8 mouse cellular contexts compared by ENCODE assay signal in the genomic region with DNA sequence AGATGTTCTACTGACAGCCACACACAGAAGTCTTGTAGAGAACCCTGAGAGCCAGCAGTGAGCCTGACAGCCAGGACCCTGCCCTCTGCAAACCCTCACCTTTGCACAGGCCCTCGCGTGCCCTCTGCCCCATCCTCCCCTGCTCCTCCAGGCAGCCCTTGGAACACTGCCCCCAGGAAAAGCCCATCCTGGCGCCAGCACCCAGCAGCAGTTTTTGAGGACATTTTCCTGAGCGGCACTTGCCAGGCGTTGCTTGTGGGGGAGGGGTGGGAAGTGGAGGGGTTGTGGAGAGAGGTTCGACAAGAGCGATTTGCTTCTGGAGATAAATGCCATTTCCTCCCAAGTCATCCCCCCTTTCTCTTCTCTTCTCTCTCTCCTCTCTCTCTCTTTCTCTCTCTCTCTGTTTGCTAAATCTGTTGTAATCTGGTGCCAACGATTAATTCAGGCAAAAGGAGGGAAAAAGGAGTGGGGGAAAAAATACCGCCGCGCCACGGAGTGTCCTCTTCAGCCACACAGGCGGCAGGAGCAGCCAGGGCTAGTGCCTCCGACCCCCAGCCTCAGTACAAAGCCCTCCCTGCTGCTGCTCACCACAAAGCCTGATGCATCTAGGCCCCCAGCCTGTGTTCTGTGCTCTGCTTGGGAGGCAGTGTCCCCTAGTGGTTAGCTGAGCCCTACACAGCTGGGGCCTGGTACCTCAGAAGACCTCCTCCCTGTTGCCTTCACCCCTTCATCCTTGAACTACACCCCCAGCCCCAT. TPM values are rescaled to one million over a fixed set of nuclear protein-coding genes. Genes with fewer than 3 reads are reported as not detected.
DNase-seq lines count a peak whose midpoint lies in the region; ATAC-seq and TF ChIP-seq lines count a peak whose summit lies in the region.

No protein-coding gene starts in this region.

- no peak for TF ChIP-seq EP300 in liver, postnatal 0 days (IDR thresholded peaks at IDR 0.05; ENCODE audit: low read depth)

- H3K9ac ChIP-seq in intestine, embryonic 15.5 days, result no peak overlapping the region
- H3K9ac ChIP-seq in liver, postnatal 0 days (replicated peaks), result no peak overlapping the region

- no peaks in the 10 kb centered on the region for H3K9me3 ChIP-seq in intestine, embryonic 15.5 days
- H3K9me3 ChIP-seq in liver, postnatal 0 days (ENCODE audit: low read length), result no peaks in the 10 kb centered on the region

- no peak overlapping the region for H3K4me3 ChIP-seq in cerebellum, adult 2 months (replicated peaks; ENCODE audit: insufficient read depth, low read depth, low read length)
- H3K4me3 ChIP-seq in thymus, adult 2 months (ENCODE audit: control insufficient read depth, insufficient read depth, low read length), result no peak overlapping the region
- H3K4me3 ChIP-seq in intestine, embryonic 15.5 days (replicated peaks), result no peak overlapping the region
- H3K4me3 ChIP-seq in liver, postnatal 0 days (ENCODE audit: low read depth, low read length), result no peak overlapping the region

- TF ChIP-seq POLR2A in cerebellum, adult 2 months (IDR thresholded peaks at IDR 0.05; ENCODE audit: borderline replicate concordance, insufficient read depth, low read length), result no peak
- TF ChIP-seq POLR2A in thymus, adult 2 months (IDR thresholded peaks at IDR 0.05; ENCODE audit: control insufficient read depth, extremely low read depth, insufficient read depth, low read length, poor library complexity), result no peak

- peak overlapping the region; percentile 26; the same call in 1 of the 2 replicates for H3K4me2 ChIP-seq in intestine, embryonic 15.5 days (replicated peaks)
- no peak overlapping the region for H3K4me2 ChIP-seq in liver, postnatal 0 days (ENCODE audit: low read depth, low read length)

- peak; percentile 79 for TF ChIP-seq CTCF in cerebellum, adult 2 months (IDR thresholded peaks at IDR 0.05; ENCODE audit: borderline replicate concordance, insufficient read depth, low read depth, low read length)
- TF ChIP-seq CTCF in thymus, adult 2 months (IDR thresholded peaks at IDR 0.05; ENCODE audit: borderline replicate concordance, control insufficient read depth, extremely low read depth, insufficient read depth, low read length, poor library complexity), result no peak
- peak; percentile 80 for TF ChIP-seq CTCF in liver, postnatal 0 days (IDR thresholded peaks at IDR 0.05; ENCODE audit: low read depth)

- H3K36me3 ChIP-seq in thymus, adult 2 months (ENCODE audit: control insufficient read depth, insufficient read depth, low read length), result no peaks in the 10 kb centered on the region
- no peaks in the 10 kb centered on the region for H3K36me3 ChIP-seq in intestine, embryonic 15.5 days
- no peaks in the 10 kb centered on the region for H3K36me3 ChIP-seq in liver, postnatal 0 days (replicated peaks; ENCODE audit: insufficient read depth, low read length)

- DNase-seq in cerebellum, adult 2 months, result peak in 1 of 2 experiments; percentile 50
- DNase-seq in cerebellum, adult 11-12 months, result no peak
- DNase-seq in thymus, adult 2 months, result peak; percentile 14
- no peak for DNase-seq in thymus, adult 18-20 months
- DNase-seq in liver, postnatal 0 days, result peak; percentile 40
- DNase-seq in right cerebral cortex, postnatal 4 days, result peak; percentile 65
- no peak for DNase-seq in ovary, postnatal 36 days (ENCODE audit: low spot score)

- peak; percentile 48; the same call in 1 of the 2 replicates for ATAC-seq in intestine, embryonic 15.5 days
- no peak for ATAC-seq in liver, postnatal 0 days

- WGBS in cerebellum, adult 2 months, result 9% methylated on average over 14 of the region's 14 CpGs
- WGBS in thymus, adult 2 months, result 81% methylated on average over 14 of the region's 14 CpGs
- 20% methylated on average over 14 of the region's 14 CpGs for WGBS in intestine, embryonic 15.5 days
- WGBS in liver, postnatal 0 days (ENCODE audit: insufficient replicate concordance), result 16% methylated on average over 14 of the region's 14 CpGs

- no peaks in the 10 kb centered on the region for H3K27me3 ChIP-seq in cerebellum, adult 2 months (ENCODE audit: control insufficient read depth, insufficient read depth, low read length)
- peaks cover 3% of the 10 kb centered on the region; the same call in 1 of the 2 replicates for H3K27me3 ChIP-seq in thymus, adult 2 months (ENCODE audit: control insufficient read depth, insufficient read depth, low read length)
- peaks cover 28% of the 10 kb centered on the region for H3K27me3 ChIP-seq in intestine, embryonic 15.5 days (replicated peaks)
- H3K27me3 ChIP-seq in liver, postnatal 0 days (ENCODE audit: insufficient read depth, low read length), result peaks cover 27% of the 10 kb centered on the region

- H3K4me1 ChIP-seq in cerebellum, adult 2 months (ENCODE audit: control insufficient read depth, insufficient read depth, low read length), result peaks cover 48% of the 10 kb centered on the region
- H3K4me1 ChIP-seq in thymus, adult 2 months (replicated peaks; ENCODE audit: control insufficient read depth, insufficient read depth, low read length), result peaks cover 20% of the 10 kb centered on the region
- H3K4me1 ChIP-seq in intestine, embryonic 15.5 days (replicated peaks), result peaks cover 30% of the 10 kb centered on the region
- peaks cover 8% of the 10 kb centered on the region for H3K4me1 ChIP-seq in liver, postnatal 0 days (ENCODE audit: insufficient read depth)

- H3K27ac ChIP-seq in cerebellum, adult 2 months (ENCODE audit: insufficient read depth, low read length), result no peak overlapping the region
- no peak overlapping the region for H3K27ac ChIP-seq in thymus, adult 2 months (ENCODE audit: control insufficient read depth, insufficient read depth, low read length)
- no peak overlapping the region; the same call in 1 of the 2 replicates for H3K27ac ChIP-seq in intestine, embryonic 15.5 days
- H3K27ac ChIP-seq in liver, postnatal 0 days (ENCODE audit: low read depth), result no peak overlapping the region

RNA-seq across cellular contexts. Expression of a gene that starts 45.8 kb away (rescaled TPM):
- 234 and 248 TPM in 2 replicates for polyA plus RNA-seq in cerebellum, adult 2 months (2012; rRNA removed)
- polyA plus RNA-seq in thymus, adult 2 months (2012; rRNA removed), result 176 and 191 TPM in 2 replicates
- 166 and 172 TPM in 2 replicates for polyA plus RNA-seq in intestine, embryonic 15.5 days (2015; fragmentation: Nextera tagmentation; extraction: Ambion mirVana)
- polyA plus RNA-seq in liver, postnatal 0 days (2015; fragmentation: Nextera tagmentation; extraction: Ambion mirVana), result 55.0 and 57.9 TPM in 2 replicates

RNA-seq across cellular contexts. Expression of a gene that starts 54.8 kb away (rescaled TPM):
- 5.4 and 6.2 TPM in 2 replicates for polyA plus RNA-seq in cerebellum, adult 2 months (2012; rRNA removed)
- 0.59 and 0.64 TPM in 2 replicates for polyA plus RNA-seq in thymus, adult 2 months (2012; rRNA removed)
- 1.8 and 2.1 TPM in 2 replicates for polyA plus RNA-seq in intestine, embryonic 15.5 days (2015; fragmentation: Nextera tagmentation; extraction: Ambion mirVana)
- polyA plus RNA-seq in liver, postnatal 0 days (2015; fragmentation: Nextera tagmentation; extraction: Ambion mirVana), result 0.12 and 0.21 TPM in 2 replicates

RNA-seq across cellular contexts. Expression of a gene that starts 57.1 kb away (rescaled TPM):
- polyA plus RNA-seq in cerebellum, adult 2 months (2012; rRNA removed), result 1,171 and 1,228 TPM in 2 replicates
- polyA plus RNA-seq in thymus, adult 2 months (2012; rRNA removed), result 1,690 and 1,818 TPM in 2 replicates
- 1,343 and 1,351 TPM in 2 replicates for polyA plus RNA-seq in intestine, embryonic 15.5 days (2015; fragmentation: Nextera tagmentation; extraction: Ambion mirVana)
- 1,162 and 1,195 TPM in 2 replicates for polyA plus RNA-seq in liver, postnatal 0 days (2015; fragmentation: Nextera tagmentation; extraction: Ambion mirVana)

Comparison
In these comparisons a context has a peak if more than half of its experiments do, and no peak if none do; other contexts are left out.
1. DNase-seq: peak in thymus, adult 2 months (single experiment), liver, postnatal 0 days (single experiment) and right cerebral cortex, postnatal 4 days (single experiment); none in cerebellum, adult 11-12 months (single experiment), thymus, adult 18-20 months (0 of 2) and ovary, postnatal 36 days (single experiment).